Mouse (Mus musculus) thymus, adult 2 months (tissue): ENCODE data around the gene 4933415F23Rik. TPM values are rescaled to one million over a fixed set of nuclear protein-coding genes. Genes with fewer than 3 reads are reported as not detected.

Experiments
- DNase-seq: peaks from one replicate; pipeline ENCODE4 v3.0.0; 2021
- H3K27ac ChIP-seq: fragments of 200-500 bp; 2 replicates; pipeline ENCODE4 v1.5.1; 2012; ENCODE audit warnings: low read length, control low read depth; ENCODE audit not compliant: control insufficient read depth, insufficient read depth
- H3K27me3 ChIP-seq: fragments of 200-500 bp; 2 replicates; pipeline ENCODE4 v1.6.1; 2012; ENCODE audit warnings: mild to moderate bottlenecking, low read length, moderate library complexity, mixed read lengths; ENCODE audit not compliant: control insufficient read depth, insufficient read depth
- H3K36me3 ChIP-seq: fragments of 200-500 bp; 2 replicates; pipeline ENCODE4 v1.6.1; 2012; ENCODE audit warnings: mild to moderate bottlenecking, low read length, moderate library complexity; ENCODE audit not compliant: control insufficient read depth, insufficient read depth
- H3K4me1 ChIP-seq: fragments of 200-500 bp; replicated peaks from 2 replicates; pipeline ENCODE4 v1.6.1; 2012; ENCODE audit warnings: low read length; ENCODE audit not compliant: control insufficient read depth, insufficient read depth
- H3K4me3 ChIP-seq: fragments of 200-500 bp; 2 replicates; pipeline ENCODE4 v1.5.1; 2012; ENCODE audit warnings: mild to moderate bottlenecking, low read length, control low read depth, moderate library complexity; ENCODE audit not compliant: control insufficient read depth, insufficient read depth
- CTCF ChIP-seq: fragments of 200-500 bp; IDR thresholded peaks from 2 replicates; pipeline ENCODE4 v1.5.1; 2012; ENCODE audit warnings: mild to moderate bottlenecking, control low read depth, low read length, moderate library complexity, borderline replicate concordance; ENCODE audit not compliant: control insufficient read depth, poor library complexity, insufficient read depth; ENCODE audit errors: extremely low read depth
- POLR2A ChIP-seq: fragments of 200-500 bp; IDR thresholded peaks from 2 replicates; pipeline ENCODE4 v1.6.1; 2012; ENCODE audit warnings: mild to moderate bottlenecking, low read length, control low read depth, moderate library complexity; ENCODE audit not compliant: control insufficient read depth, poor library complexity, insufficient read depth; ENCODE audit errors: extremely low read depth
- WGBS: fragments of 180-500 bp; shearing (Covaris S2); methylation state at CpG from one replicate; pipeline ENCODE4 v1.1.7; 2018; 5-methylcytosine and 5-hydroxymethylcytosine counted together
- polyA plus RNA-seq: library from polyadenylated mRNA; depleted of rRNA; stranded (reverse); fragments of >200 nt; gene quantifications from 2 replicates; pipeline ENCODE4 v1.2.3, GENCODE M21; 2012

Gene 4933415F23Rik
- polyA plus RNA-seq, 1 experiment: 0.07 TPM

DNA sequence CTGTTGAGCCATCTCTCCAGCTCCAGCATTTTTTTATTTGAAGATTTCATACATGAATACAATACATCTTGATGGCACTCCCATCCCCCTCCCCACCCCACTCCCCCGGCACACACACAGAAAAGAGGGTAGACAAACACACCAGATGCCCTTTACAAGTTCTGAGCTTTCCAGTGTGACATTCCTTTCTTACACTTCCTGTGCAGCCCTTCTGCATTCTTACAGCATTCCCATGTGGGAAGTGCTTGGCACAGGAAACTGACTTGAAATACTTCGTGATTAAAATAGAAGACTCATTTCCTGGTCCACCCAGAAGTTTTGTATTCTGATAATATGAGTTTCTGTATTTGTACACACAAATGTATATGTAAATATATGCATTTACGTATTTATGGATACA is 15.4 kb upstream of the 4933415F23Rik start:
- DNase-seq: no peak
- no peak for TF ChIP-seq POLR2A
- no peak for TF ChIP-seq CTCF
- WGBS: 58% methylated on average over 3 of the region's 3 CpGs
- H3K27ac ChIP-seq: no peak overlapping the region
- H3K4me3 ChIP-seq: no peak overlapping the region
- H3K4me1 ChIP-seq: no peaks in the 10 kb centered on the region
- no peaks in the 10 kb centered on the region for H3K27me3 ChIP-seq
- no peaks in the 10 kb centered on the region for H3K36me3 ChIP-seq

DNA sequence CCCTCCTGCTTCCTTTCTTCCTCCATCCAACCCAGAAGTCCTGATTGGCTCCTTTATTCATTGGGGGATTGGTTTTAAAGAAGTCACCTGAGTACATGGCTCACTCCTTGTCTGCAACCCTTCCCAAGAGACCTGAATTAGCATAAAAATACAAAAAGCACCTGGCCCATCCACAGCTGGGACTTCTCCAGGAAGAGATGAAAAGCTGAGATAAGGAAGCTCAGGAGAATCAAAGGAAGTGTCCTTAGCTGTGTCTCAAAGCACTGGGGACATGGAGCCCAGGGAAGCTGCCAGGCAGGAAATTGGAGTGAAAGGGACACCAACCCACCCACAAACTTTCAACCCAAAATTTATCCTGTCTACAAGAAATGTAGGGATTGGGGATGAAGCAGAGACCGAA is 7.1 kb upstream of the 4933415F23Rik start:
- H3K4me3 ChIP-seq: no peak overlapping the region
- no peak for DNase-seq
- TF ChIP-seq POLR2A (no peak), CTCF (no peak)
- H3K36me3 ChIP-seq: no peaks in the 10 kb centered on the region
- WGBS: 87% methylated on average over 1 of the region's 1 CpGs
- no peaks in the 10 kb centered on the region for H3K27me3 ChIP-seq
- H3K4me1 ChIP-seq: no peaks in the 10 kb centered on the region
- H3K27ac ChIP-seq: no peak overlapping the region

DNA sequence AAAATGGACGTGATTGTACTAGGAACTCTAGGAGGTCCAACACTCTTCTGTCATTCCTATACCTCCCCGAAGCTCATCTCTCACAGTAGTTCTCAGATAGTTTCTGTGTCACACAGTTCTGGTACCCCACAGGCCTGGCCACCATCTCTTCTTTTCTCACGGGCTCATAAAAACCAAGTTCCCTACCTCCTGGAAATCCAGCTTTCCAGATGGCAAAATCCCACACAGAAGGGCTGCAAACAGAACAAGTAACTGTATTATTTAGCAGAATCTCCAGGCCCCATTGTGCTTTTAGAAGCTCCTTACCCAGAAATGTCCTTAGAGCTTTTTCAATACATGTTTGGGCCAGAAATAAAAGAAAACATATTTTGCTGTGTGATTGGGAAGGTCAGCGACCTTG is 828 bp upstream of the 4933415F23Rik start:
- no peaks in the 10 kb centered on the region for H3K27me3 ChIP-seq
- no peak overlapping the region for H3K27ac ChIP-seq
- no peaks in the 10 kb centered on the region for H3K36me3 ChIP-seq
- DNase-seq: no peak
- 86% methylated on average over 4 of the region's 4 CpGs for WGBS
- no peak overlapping the region for H3K4me3 ChIP-seq
- TF ChIP-seq CTCF (no peak), POLR2A (no peak)
- H3K4me1 ChIP-seq: no peaks in the 10 kb centered on the region

DNA sequence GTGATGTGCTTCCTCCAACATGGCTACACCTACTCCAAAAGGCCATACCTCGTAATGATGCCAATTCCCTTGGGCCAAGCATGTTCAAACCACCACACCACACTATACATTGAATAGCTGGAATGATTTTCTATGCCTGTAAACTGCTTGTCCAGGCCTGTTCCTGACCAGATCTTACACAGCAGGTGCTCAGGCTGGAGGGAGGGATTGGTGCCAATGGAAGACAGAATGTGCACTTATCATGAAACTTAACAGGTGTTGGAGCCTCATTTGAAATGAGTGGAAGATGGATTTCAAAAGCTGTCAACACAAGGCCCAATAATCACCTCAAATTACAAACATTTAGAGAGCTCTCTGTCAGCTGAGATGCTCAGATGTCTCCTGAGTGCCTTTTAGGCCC is 2.3 kb downstream of the 4933415F23Rik start:
- no peaks in the 10 kb centered on the region for H3K27me3 ChIP-seq
- TF ChIP-seq POLR2A (no peak), CTCF (no peak)
- no peak for DNase-seq
- 68% methylated on average over 1 of the region's 1 CpGs for WGBS
- no peaks in the 10 kb centered on the region for H3K4me1 ChIP-seq
- H3K27ac ChIP-seq: no peak overlapping the region
- no peak overlapping the region for H3K4me3 ChIP-seq
- no peaks in the 10 kb centered on the region for H3K36me3 ChIP-seq

DNA sequence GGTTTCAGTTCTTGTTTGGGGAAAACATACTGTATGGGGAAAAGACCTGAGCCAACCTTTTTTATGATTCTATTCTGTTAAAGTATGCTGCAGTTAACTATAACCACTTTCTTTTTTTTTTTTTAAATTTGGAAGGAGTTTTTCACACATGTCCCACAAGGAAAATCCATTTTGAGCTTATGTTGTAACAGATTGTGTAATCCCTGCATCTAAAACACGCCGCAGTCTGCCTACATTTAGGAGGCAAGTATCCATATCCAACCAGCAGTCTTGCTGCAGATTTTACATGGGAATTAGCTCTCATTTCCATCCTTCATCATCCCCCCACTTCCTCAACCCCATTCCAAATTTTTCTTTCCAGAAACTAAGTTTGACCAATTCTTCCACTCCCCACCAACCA is 3.6 kb downstream of the 4933415F23Rik start:
- no peak for DNase-seq
- H3K27me3 ChIP-seq: no peaks in the 10 kb centered on the region
- no peaks in the 10 kb centered on the region for H3K4me1 ChIP-seq
- H3K36me3 ChIP-seq: no peaks in the 10 kb centered on the region
- no peak overlapping the region for H3K4me3 ChIP-seq
- H3K27ac ChIP-seq: no peak overlapping the region
- 94% methylated on average over 2 of the region's 2 CpGs for WGBS
- TF ChIP-seq CTCF (no peak), POLR2A (no peak)

DNA sequence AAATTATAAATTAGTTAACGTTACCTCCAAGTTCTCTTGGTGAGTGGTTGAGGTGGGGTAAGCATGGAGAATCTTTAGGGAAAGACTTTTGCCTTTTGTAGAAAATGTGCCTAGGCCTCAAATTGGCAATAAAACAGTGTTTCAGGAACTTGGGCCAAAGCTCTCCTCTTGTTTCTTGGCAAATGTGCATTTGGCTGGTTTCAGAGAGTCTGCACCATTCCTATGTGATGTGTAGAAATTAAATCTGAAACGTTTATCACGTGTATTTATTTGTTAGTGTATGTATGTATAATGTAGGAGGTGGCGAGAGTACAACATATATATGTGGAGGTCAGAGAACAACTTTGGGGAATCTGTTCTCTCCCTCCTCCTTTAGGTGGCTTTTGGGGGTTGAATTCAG is 4.1 kb downstream of the 4933415F23Rik start:
- no peaks in the 10 kb centered on the region for H3K4me1 ChIP-seq
- no peak for DNase-seq
- H3K36me3 ChIP-seq: no peaks in the 10 kb centered on the region
- H3K4me3 ChIP-seq: no peak overlapping the region
- H3K27me3 ChIP-seq: no peaks in the 10 kb centered on the region
- 90% methylated on average over 4 of the region's 4 CpGs for WGBS
- H3K27ac ChIP-seq: no peak overlapping the region
- TF ChIP-seq CTCF: no peak

DNA sequence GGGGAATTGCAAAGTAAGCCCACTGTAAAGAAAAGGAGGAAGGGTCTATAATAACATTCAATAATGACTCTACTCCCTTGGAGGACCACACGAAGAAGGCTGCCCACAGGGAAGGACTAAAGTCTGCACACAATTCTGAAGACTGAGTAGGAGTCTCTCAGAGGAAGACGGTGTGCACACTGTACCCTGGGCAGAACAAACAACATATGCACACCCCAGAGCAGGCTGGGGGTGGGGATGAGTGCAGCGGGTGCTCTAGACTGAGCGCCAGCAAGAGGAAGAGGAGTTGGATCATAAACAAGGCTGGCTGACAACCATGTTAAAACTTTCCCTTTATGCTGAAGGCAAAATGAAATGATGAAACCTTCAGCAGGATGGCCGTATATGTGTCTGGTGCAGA is 34.3 kb downstream of the 4933415F23Rik start:
- TF ChIP-seq POLR2A (no peak), CTCF (no peak)
- no peaks in the 10 kb centered on the region for H3K36me3 ChIP-seq
- 84% methylated on average over 5 of the region's 5 CpGs for WGBS
- H3K27me3 ChIP-seq: no peaks in the 10 kb centered on the region
- no peaks in the 10 kb centered on the region for H3K4me1 ChIP-seq
- no peak for DNase-seq
- no peak overlapping the region for H3K4me3 ChIP-seq
- no peak overlapping the region for H3K27ac ChIP-seq
